Mouse (Mus musculus) lung, embryonic 14.5 days (tissue): ENCODE data around the gene Cenpf. TPM values are rescaled to one million over a fixed set of nuclear protein-coding genes. Genes with fewer than 3 reads are reported as not detected.

ENCODE experiments used
- ATAC-seq: fragments of 200-750 bp; cut with Nextera tagmentation; 2 replicates; pipeline ENCODE4 v1.8.0; 2017; ENCODE audit warnings: mild to moderate bottlenecking, moderate TSS enrichment, moderate library complexity; ENCODE audit not compliant: insufficient read depth
- DNase-seq: peaks from one replicate; pipeline ENCODE4 v3.0.0-alpha.2; 2015
- H3K27ac ChIP-seq: fragments of 300-500 bp; sonication (generic); 2 replicates; pipeline ENCODE4 v1.5.1; 2014; ENCODE audit warnings: low read depth, mild to moderate bottlenecking, moderate library complexity
- H3K27me3 ChIP-seq: fragments of 300-500 bp; sonication (generic); 2 replicates; pipeline ENCODE4 v1.6.1; 2014; ENCODE audit warnings: low read length, control low read depth; ENCODE audit not compliant: insufficient read depth
- H3K36me3 ChIP-seq: fragments of 300-500 bp; sonication (generic); 2 replicates; pipeline ENCODE4 v1.6.1; 2014; ENCODE audit warnings: control low read depth; ENCODE audit not compliant: insufficient read depth
- H3K4me1 ChIP-seq: fragments of 300-500 bp; sonication (generic); 2 replicates; pipeline ENCODE4 v1.6.1; 2014; ENCODE audit warnings: antibody characterized with exemption, control low read depth; ENCODE audit not compliant: insufficient read depth
- H3K4me2 ChIP-seq: fragments of 300-500 bp; sonication (generic); 2 replicates; pipeline ENCODE4 v1.6.1; 2014; ENCODE audit warnings: mild to moderate bottlenecking
- H3K4me3 ChIP-seq: fragments of 300-500 bp; sonication (generic); 2 replicates; pipeline ENCODE4 v1.5.1; 2014; ENCODE audit warnings: low read depth, low read length
- H3K9ac ChIP-seq: fragments of 300-500 bp; sonication (generic); 2 replicates; pipeline ENCODE4 v1.6.1; 2014
- H3K9me3 ChIP-seq: fragments of 300-500 bp; sonication (generic); 2 replicates; pipeline ENCODE4 v1.6.1; 2016; ENCODE audit warnings: low read depth, low read length, control low read depth
- CTCF ChIP-seq: IDR thresholded peaks from 2 replicates; pipeline ENCODE4 v1.5.1; 2016; ENCODE audit warnings: antibody characterized with exemption, low read depth
- WGBS: fragments of 180-500 bp; shearing (Covaris S2); extraction: QIAGEN DNeasy Blood & Tissue Kit; methylation state at CpG from one replicate; pipeline ENCODE4 v1.1.7; 2014; 5-methylcytosine and 5-hydroxymethylcytosine counted together
- polyA plus RNA-seq: library from polyadenylated mRNA; unstranded; fragments of >200 nt; fragmentation: Nextera tagmentation; extraction: Ambion mirVana; gene quantifications from 2 replicates; pipeline ENCODE4 v1.2.1, GENCODE M21; 2014

Gene Cenpf
- polyA plus RNA-seq, 1 experiment from 2014 or later, result 103 TPM

- Histone ChIP-seq H3K4me1 (0 out of 2 replicates have a peak, but pooled peaks cover 2% of the 10 kb centered on the region), H3K4me3 (no peak overlapping the region), H3K4me2 (no peak overlapping the region), H3K27ac (no peak overlapping the region), H3K36me3 (no peaks in the 10 kb centered on the region), H3K27me3 (no peaks in the 10 kb centered on the region), H3K9ac (no peak overlapping the region), H3K9me3 (no peaks in the 10 kb centered on the region)
- no peak for ATAC-seq
- DNase-seq, result no peak
- TF ChIP-seq CTCF, result no peak
Measured at GRCm38 (mm10) chr1:189707014-189707413, 19.1 kb upstream of the Cenpf start.

GRCm38 (mm10) chr1:189706040-189706645, 18.3 kb upstream of the Cenpf start:
- no peaks in the 10 kb centered on the region for H3K27me3 ChIP-seq
- 54% methylated on average over 12 of the region's 12 CpGs for WGBS
- no peak overlapping the region for H3K9ac ChIP-seq
- no peaks in the 10 kb centered on the region for H3K36me3 ChIP-seq
- H3K4me1 ChIP-seq, result 0 out of 2 replicates have a peak, but pooled peaks cover 2% of the 10 kb centered on the region
- no peak overlapping the region for H3K4me3 ChIP-seq
- no peaks in the 10 kb centered on the region for H3K9me3 ChIP-seq
- DNase-seq, result no peak
- no peak overlapping the region for H3K27ac ChIP-seq
- no peak for TF ChIP-seq CTCF
- H3K4me2 ChIP-seq, result no peak overlapping the region
- no peak for ATAC-seq

- Histone ChIP-seq H3K4me2 (no peak overlapping the region), H3K4me1 (0 out of 2 replicates have a peak, but pooled peaks cover 2% of the 10 kb centered on the region), H3K27ac (no peak overlapping the region), H3K9me3 (no peaks in the 10 kb centered on the region), H3K9ac (no peak overlapping the region), H3K4me3 (no peak overlapping the region), H3K36me3 (no peaks in the 10 kb centered on the region), H3K27me3 (no peaks in the 10 kb centered on the region)
- DNase-seq, result no peak
- no peak for TF ChIP-seq CTCF
- 75% methylated on average over 7 of the region's 7 CpGs for WGBS
- ATAC-seq, result no peak
Measured at GRCm38 (mm10) chr1:189703591-189703990, 15.7 kb upstream of the Cenpf start.

GRCm38 (mm10) chr1:189703156-189703555, 15.3 kb upstream of the Cenpf start:
- Histone ChIP-seq H3K27me3 (no peaks in the 10 kb centered on the region), H3K4me3 (no peak overlapping the region), H3K9ac (no peak overlapping the region), H3K36me3 (no peaks in the 10 kb centered on the region), H3K9me3 (no peaks in the 10 kb centered on the region), H3K27ac (no peak overlapping the region), H3K4me1 (0 out of 2 replicates have a peak, but pooled peaks cover 2% of the 10 kb centered on the region), H3K4me2 (no peak overlapping the region)
- no peak for ATAC-seq
- DNase-seq, result peak; percentile 31
- peak; percentile 57 for TF ChIP-seq CTCF
- 42% methylated on average over 7 of the region's 7 CpGs for WGBS

GRCm38 (mm10) chr1:189700990-189701389, 13.1 kb upstream of the Cenpf start:
- Histone ChIP-seq H3K9ac (no peak overlapping the region), H3K27ac (no peak overlapping the region), H3K36me3 (no peaks in the 10 kb centered on the region), H3K9me3 (no peaks in the 10 kb centered on the region), H3K27me3 (no peaks in the 10 kb centered on the region), H3K4me3 (no peak overlapping the region), H3K4me2 (no peak overlapping the region), H3K4me1 (no peaks in the 10 kb centered on the region)
- DNase-seq (peak; percentile 94), ATAC-seq (peak; percentile 37; the same call in 1 of the 2 replicates)
- TF ChIP-seq CTCF, result peak; percentile 86
- 1% methylated on average over 6 of the region's 6 CpGs for whole genome bisulfite sequencing

- WGBS, result 76% methylated on average over 6 of the region's 6 CpGs
- no peak overlapping the region for H3K9ac ChIP-seq
- no peaks in the 10 kb centered on the region for H3K36me3 ChIP-seq
- H3K27me3 ChIP-seq, result no peaks in the 10 kb centered on the region
- no peak overlapping the region for H3K27ac ChIP-seq
- ATAC-seq, result no peak
- no peaks in the 10 kb centered on the region for H3K4me1 ChIP-seq
- TF ChIP-seq CTCF, result 0 out of 2 replicates have a peak, but pooled peaks have one; percentile 7
- DNase-seq, result no peak
- H3K9me3 ChIP-seq, result no peaks in the 10 kb centered on the region
- H3K4me3 ChIP-seq, result no peak overlapping the region
- no peak overlapping the region for H3K4me2 ChIP-seq
Measured at GRCm38 (mm10) chr1:189700186-189700585, 12.3 kb upstream of the Cenpf start.

- ATAC-seq (no peak), DNase-seq (no peak)
- 40% methylated on average over 4 of the region's 4 CpGs for WGBS
- TF ChIP-seq CTCF, result peak; percentile 34
- Histone ChIP-seq H3K36me3 (no peaks in the 10 kb centered on the region), H3K4me1 (no peaks in the 10 kb centered on the region), H3K4me2 (no peak overlapping the region), H3K4me3 (no peak overlapping the region), H3K9me3 (no peaks in the 10 kb centered on the region), H3K9ac (no peak overlapping the region), H3K27ac (no peak overlapping the region), H3K27me3 (no peaks in the 10 kb centered on the region)
Measured at GRCm38 (mm10) chr1:189698416-189698815, 10.5 kb upstream of the Cenpf start.
